Mouse (Mus musculus): Measurements from ENCODE around the gene Leap2. TPM values are rescaled to one million over a fixed set of nuclear protein-coding genes. Genes with fewer than 3 reads are reported as not detected.

Leap2 gene
- polyA plus RNA-seq, 1 experiment from 2014 or later, result not detected

GRCm38 (mm10) chr11:53446183-53446582 lies 23.2 kb upstream of the Leap2 start:
- Histone ChIP-seq H3K4me1 (replicated peaks; ENCODE audit: control insufficient read depth, insufficient read depth, low read length) (no peaks in the 10 kb centered on the region), H3K9me3 (ENCODE audit: control insufficient read depth, low read length) (no peaks in the 10 kb centered on the region), H3K9ac (replicated peaks; ENCODE audit: low read depth, low read length) (no peak overlapping the region), H3K27me3 (replicated peaks; ENCODE audit: control insufficient read depth, insufficient read depth, low read length) (no peaks in the 10 kb centered on the region), H3K36me3 (ENCODE audit: control insufficient read depth, insufficient read depth) (no peaks in the 10 kb centered on the region), H3K27ac (ENCODE audit: low read length) (no peak overlapping the region), H3K4me3 (replicated peaks; ENCODE audit: low read length) (no peak overlapping the region), H3K4me2 (ENCODE audit: low read length) (no peak overlapping the region)
- WGBS, result 91% methylated on average over 13 of the region's 13 CpGs
- ATAC-seq, result no peak

GRCm38 (mm10) chr11:53445562-53445961 lies 22.6 kb upstream of the Leap2 start:
- Histone ChIP-seq H3K4me1 (replicated peaks; ENCODE audit: control insufficient read depth, insufficient read depth, low read length) (no peaks in the 10 kb centered on the region), H3K27me3 (replicated peaks; ENCODE audit: control insufficient read depth, insufficient read depth, low read length) (no peaks in the 10 kb centered on the region), H3K27ac (ENCODE audit: low read length) (no peak overlapping the region), H3K9me3 (ENCODE audit: control insufficient read depth, low read length) (no peaks in the 10 kb centered on the region), H3K4me2 (ENCODE audit: low read length) (no peak overlapping the region), H3K4me3 (replicated peaks; ENCODE audit: low read length) (no peak overlapping the region), H3K36me3 (ENCODE audit: control insufficient read depth, insufficient read depth) (no peaks in the 10 kb centered on the region), H3K9ac (replicated peaks; ENCODE audit: low read depth, low read length) (no peak overlapping the region)
- ATAC-seq, result no peak
- WGBS, result 65% methylated on average over 13 of the region's 13 CpGs

- no peaks in the 10 kb centered on the region for H3K27me3 ChIP-seq (replicated peaks; ENCODE audit: control insufficient read depth, insufficient read depth, low read length)
- H3K4me1 ChIP-seq (replicated peaks; ENCODE audit: control insufficient read depth, insufficient read depth, low read length), result no peaks in the 10 kb centered on the region
- H3K4me2 ChIP-seq (ENCODE audit: low read length), result no peak overlapping the region
- 37% methylated on average over 6 of the region's 6 CpGs for WGBS
- ATAC-seq, result no peak
- H3K9me3 ChIP-seq (ENCODE audit: control insufficient read depth, low read length), result no peaks in the 10 kb centered on the region
- no peak overlapping the region for H3K27ac ChIP-seq (ENCODE audit: low read length)
- H3K36me3 ChIP-seq (ENCODE audit: control insufficient read depth, insufficient read depth), result no peaks in the 10 kb centered on the region
- no peak overlapping the region for H3K4me3 ChIP-seq (replicated peaks; ENCODE audit: low read length)
- no peak overlapping the region for H3K9ac ChIP-seq (replicated peaks; ENCODE audit: low read depth, low read length)
Observed at GRCm38 (mm10) chr11:53443861-53444260, 20.9 kb upstream of the Leap2 start.

- H3K4me2 ChIP-seq (ENCODE audit: low read length), result no peak overlapping the region
- H3K9me3 ChIP-seq (ENCODE audit: control insufficient read depth, low read length), result no peaks in the 10 kb centered on the region
- no peak overlapping the region for H3K27ac ChIP-seq (ENCODE audit: low read length)
- no peaks in the 10 kb centered on the region for H3K4me1 ChIP-seq (replicated peaks; ENCODE audit: control insufficient read depth, insufficient read depth, low read length)
- 64% methylated on average over 12 of the region's 12 CpGs for WGBS
- H3K27me3 ChIP-seq (replicated peaks; ENCODE audit: control insufficient read depth, insufficient read depth, low read length), result no peaks in the 10 kb centered on the region
- no peak overlapping the region for H3K4me3 ChIP-seq (replicated peaks; ENCODE audit: low read length)
- H3K9ac ChIP-seq (replicated peaks; ENCODE audit: low read depth, low read length), result no peak overlapping the region
- ATAC-seq, result no peak
- H3K36me3 ChIP-seq (ENCODE audit: control insufficient read depth, insufficient read depth), result no peaks in the 10 kb centered on the region
Observed at GRCm38 (mm10) chr11:53441921-53442320, 19.0 kb upstream of the Leap2 start.

GRCm38 (mm10) chr11:53436338-53436737 lies 13.4 kb upstream of the Leap2 start:
- Histone ChIP-seq H3K36me3 (ENCODE audit: control insufficient read depth, insufficient read depth) (no peaks in the 10 kb centered on the region), H3K4me3 (replicated peaks; ENCODE audit: low read length) (no peak overlapping the region), H3K4me1 (replicated peaks; ENCODE audit: control insufficient read depth, insufficient read depth, low read length) (peaks cover 4% of the 10 kb centered on the region), H3K27ac (ENCODE audit: low read length) (no peak overlapping the region), H3K27me3 (replicated peaks; ENCODE audit: control insufficient read depth, insufficient read depth, low read length) (no peaks in the 10 kb centered on the region), H3K9ac (replicated peaks; ENCODE audit: low read depth, low read length) (no peak overlapping the region), H3K9me3 (ENCODE audit: control insufficient read depth, low read length) (no peaks in the 10 kb centered on the region), H3K4me2 (ENCODE audit: low read length) (no peak overlapping the region)
- no peak for ATAC-seq
- 86% methylated on average over 6 of the region's 6 CpGs for WGBS

GRCm38 (mm10) chr11:53435504-53435903 lies 12.5 kb upstream of the Leap2 start:
- WGBS, result 85% methylated on average over 8 of the region's 8 CpGs

GRCm38 (mm10) chr11:53433057-53433456 lies 10.1 kb upstream of the Leap2 start:
- no peak for ATAC-seq
- Histone ChIP-seq H3K4me1 (replicated peaks; ENCODE audit: control insufficient read depth, insufficient read depth, low read length) (peaks cover 15% of the 10 kb centered on the region), H3K27ac (ENCODE audit: low read length) (no peak overlapping the region), H3K36me3 (ENCODE audit: control insufficient read depth, insufficient read depth) (peaks cover 3% of the 10 kb centered on the region; the same call in 1 of the 2 replicates), H3K9me3 (ENCODE audit: control insufficient read depth, low read length) (no peaks in the 10 kb centered on the region), H3K4me2 (ENCODE audit: low read length) (no peak overlapping the region), H3K9ac (replicated peaks; ENCODE audit: low read depth, low read length) (no peak overlapping the region), H3K4me3 (replicated peaks; ENCODE audit: low read length) (no peak overlapping the region), H3K27me3 (replicated peaks; ENCODE audit: control insufficient read depth, insufficient read depth, low read length) (no peaks in the 10 kb centered on the region)
- WGBS, result 74% methylated on average over 6 of the region's 6 CpGs

More at GRCm38 (mm10) chr11:53435504-53435903, 12.5 kb upstream of the Leap2 start:
- Histone ChIP-seq H3K4me1 (replicated peaks; ENCODE audit: control insufficient read depth, insufficient read depth, low read length) (peaks cover 5% of the 10 kb centered on the region), H3K4me3 (replicated peaks; ENCODE audit: low read length) (no peak overlapping the region), H3K27me3 (replicated peaks; ENCODE audit: control insufficient read depth, insufficient read depth, low read length) (no peaks in the 10 kb centered on the region), H3K9ac (replicated peaks; ENCODE audit: low read depth, low read length) (no peak overlapping the region), H3K27ac (ENCODE audit: low read length) (no peak overlapping the region), H3K36me3 (ENCODE audit: control insufficient read depth, insufficient read depth) (no peaks in the 10 kb centered on the region), H3K4me2 (ENCODE audit: low read length) (no peak overlapping the region), H3K9me3 (ENCODE audit: control insufficient read depth, low read length) (no peaks in the 10 kb centered on the region)
- no peak for ATAC-seq

- WGBS, result 12% methylated on average over 9 of the region's 9 CpGs
- H3K4me2 ChIP-seq (ENCODE audit: low read length), result peak overlapping the region; percentile 56
- ATAC-seq, result peak; percentile 45; the same call in 1 of the 2 replicates
- H3K36me3 ChIP-seq (ENCODE audit: control insufficient read depth, insufficient read depth), result peaks cover 6% of the 10 kb centered on the region; the same call in 1 of the 2 replicates
- H3K27ac ChIP-seq (ENCODE audit: low read length), result peak overlapping the region; percentile 73
- no peaks in the 10 kb centered on the region for H3K9me3 ChIP-seq (ENCODE audit: control insufficient read depth, low read length)
- peak overlapping the region; percentile 52 for H3K9ac ChIP-seq (replicated peaks; ENCODE audit: low read depth, low read length)
- peaks cover 15% of the 10 kb centered on the region for H3K4me1 ChIP-seq (replicated peaks; ENCODE audit: control insufficient read depth, insufficient read depth, low read length)
- H3K4me3 ChIP-seq (replicated peaks; ENCODE audit: low read length), result peak overlapping the region; percentile 85
- H3K27me3 ChIP-seq (replicated peaks; ENCODE audit: control insufficient read depth, insufficient read depth, low read length), result no peaks in the 10 kb centered on the region
Observed at GRCm38 (mm10) chr11:53431347-53432056, 8.5 kb upstream of the Leap2 start.

GRCm38 (mm10) chr11:53430670-53431346 lies 7.8 kb upstream of the Leap2 start, which contains the start of the genes Uqcrq and Gdf9:
Gene Uqcrq, minus strand, starts transcription at chr11:53430831.
Gene Gdf9, plus strand, starts transcription at chr11:53431023.
- Histone ChIP-seq H3K27ac (ENCODE audit: low read length) (peak within 1 kb of the TSS; percentile 73), H3K4me3 (replicated peaks; ENCODE audit: low read length) (peak within 1 kb of the TSS; percentile 85), H3K4me2 (ENCODE audit: low read length) (peak within 1 kb of the TSS; percentile 91), H3K27me3 (replicated peaks; ENCODE audit: control insufficient read depth, insufficient read depth, low read length) (no peaks in the 10 kb centered on the region), H3K4me1 (replicated peaks; ENCODE audit: control insufficient read depth, insufficient read depth, low read length) (peaks cover 15% of the 10 kb centered on the region), H3K36me3 (ENCODE audit: control insufficient read depth, insufficient read depth) (peaks cover 6% of the 10 kb centered on the region; the same call in 1 of the 2 replicates), H3K9me3 (ENCODE audit: control insufficient read depth, low read length) (no peaks in the 10 kb centered on the region), H3K9ac (replicated peaks; ENCODE audit: low read depth, low read length) (peak within 1 kb of the TSS; percentile 88)
- ATAC-seq, result peak; percentile 95
- under 1% methylated on average over 44 of the region's 44 CpGs for WGBS

Measured in forebrain, embryonic 16.5 days (tissue).